Mouse (Mus musculus): ENCODE data around the gene Nme9.

DNA sequence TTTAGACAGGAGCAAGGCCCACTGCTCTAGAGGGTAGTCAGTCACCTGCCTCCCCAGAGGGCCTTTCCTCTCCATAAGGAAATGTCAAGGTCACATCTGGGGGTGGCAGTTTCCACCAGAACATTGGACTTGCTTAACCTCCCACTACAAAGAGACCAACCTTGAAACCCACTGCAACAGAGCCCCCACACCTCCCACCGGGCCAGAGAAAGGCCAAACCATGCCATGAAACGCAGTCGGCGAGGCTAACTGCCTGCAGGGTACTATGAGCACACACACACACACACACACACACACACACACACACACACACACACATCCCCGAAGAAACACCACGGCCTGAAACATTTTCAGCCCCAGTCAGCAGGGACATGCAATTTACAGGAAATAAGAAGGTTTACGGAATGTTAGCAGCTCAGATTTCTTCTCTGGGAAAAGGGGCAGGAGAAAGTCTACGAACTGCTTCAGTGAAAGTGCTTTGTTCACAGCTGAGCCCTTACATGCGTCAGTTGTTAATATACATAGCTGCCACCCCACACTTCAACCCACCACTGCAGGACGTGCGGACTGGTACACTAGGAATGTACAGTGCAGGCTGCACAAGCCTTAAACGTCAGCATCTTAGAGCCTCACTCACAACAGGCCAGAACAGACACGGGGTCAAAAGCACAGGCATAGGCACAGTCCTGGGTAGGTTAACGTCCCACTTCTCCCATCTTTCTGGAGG lies 16.2 kb upstream of the Nme9 start:
- TF ChIP-seq CTCF (IDR thresholded peaks at IDR 0.05; ENCODE audit: low read depth), result no peak
- no peak for TF ChIP-seq EP300 (IDR thresholded peaks at IDR 0.05; ENCODE audit: low read depth)

All from heart, postnatal 0 days (tissue).